Mouse (Mus musculus) hindbrain, embryonic 11.5 days (tissue): ENCODE results near the gene Tshr. TPM values are rescaled to one million over a fixed set of nuclear protein-coding genes. Genes with fewer than 3 reads are reported as not detected.
"Not testable (repeated sequence)": the region's sequence is repeated elsewhere in the genome, so short reads cannot be mapped to it uniquely, and the experiment has no call there.

Experiments used
- ATAC-seq: fragments of 200-750 bp; cut with Nextera tagmentation; 2 replicates; pipeline ENCODE4 v1.8.0; 2017; ENCODE audit warnings: mild to moderate bottlenecking, moderate TSS enrichment, moderate library complexity; ENCODE audit not compliant: low FRiP score
- DNase-seq: peaks from one replicate; pipeline ENCODE4 v3.0.0-alpha.2; 2015; ENCODE audit warnings: low spot score
- H3K27ac ChIP-seq: fragments of 300-500 bp; sonication (generic); 2 replicates; pipeline ENCODE4 v1.5.1; 2014; ENCODE audit warnings: mild to moderate bottlenecking, low read depth, low read length
- H3K27me3 ChIP-seq: fragments of 300-500 bp; sonication (generic); 2 replicates; pipeline ENCODE4 v1.6.1; 2014; ENCODE audit warnings: mild to moderate bottlenecking, low read length, moderate library complexity, mixed read lengths; ENCODE audit not compliant: control insufficient read depth, insufficient read depth
- H3K36me3 ChIP-seq: fragments of 300-500 bp; sonication (generic); 2 replicates; pipeline ENCODE4 v1.6.1; 2014; ENCODE audit warnings: mild to moderate bottlenecking, low read length, moderate library complexity, mixed read lengths; ENCODE audit not compliant: control insufficient read depth, insufficient read depth
- H3K4me1 ChIP-seq: fragments of 300-500 bp; sonication (generic); replicated peaks from 2 replicates; pipeline ENCODE4 v1.6.1; 2014; ENCODE audit warnings: low read length, mixed read lengths; ENCODE audit not compliant: control insufficient read depth, insufficient read depth
- H3K4me2 ChIP-seq: fragments of 300-500 bp; sonication (generic); replicated peaks from 2 replicates; pipeline ENCODE4 v1.6.1; 2014; ENCODE audit warnings: mild to moderate bottlenecking, low read depth, low read length
- H3K4me3 ChIP-seq: fragments of 300-500 bp; sonication (generic); 2 replicates; pipeline ENCODE4 v1.5.1; 2014; ENCODE audit warnings: low read depth, low read length
- H3K9ac ChIP-seq: fragments of 300-500 bp; sonication (generic); 2 replicates; pipeline ENCODE4 v1.6.1; 2014; ENCODE audit warnings: low read depth, low read length
- H3K9me3 ChIP-seq: fragments of 300-500 bp; sonication (generic); 2 replicates; pipeline ENCODE4 v1.6.1; 2016; ENCODE audit warnings: low read length; ENCODE audit not compliant: control insufficient read depth
- WGBS: fragments of 180-500 bp; shearing (Covaris S2); extraction: QIAGEN DNeasy Blood & Tissue Kit; methylation state at CpG from one replicate; pipeline ENCODE4 v1.1.7; 2014; 5-methylcytosine and 5-hydroxymethylcytosine counted together
- polyA plus RNA-seq: library from polyadenylated mRNA; unstranded; fragments of >200 nt; fragmentation: Nextera tagmentation; extraction: Ambion mirVana; gene quantifications from 2 replicates; pipeline ENCODE4 v1.2.1, GENCODE M21; 2014

The Tshr gene
- polyA plus RNA-seq = 0.25 TPM in 1 of 2 replicates, not detected in the other

GRCm38 (mm10) chr12:91384281-91385017 lies at the start of gene Tshr, which contains the start of gene Cep128:
Gene Tshr, plus strand, starts transcription at chr12:91384563.
Gene Cep128, minus strand, starts transcription at chr12:91384409.
- no peak within 1 kb of the TSS for H3K27ac ChIP-seq
- H3K4me1 ChIP-seq = no peaks in the 10 kb centered on the region
- no peaks in the 10 kb centered on the region for H3K27me3 ChIP-seq
- DNase-seq (peak; percentile 93), ATAC-seq (peak; percentile 100)
- H3K4me2 ChIP-seq = peak within 1 kb of the TSS; percentile 66
- WGBS = under 1% methylated on average over 27 of the region's 27 CpGs
- no peaks in the 10 kb centered on the region for H3K9me3 ChIP-seq
- peak within 1 kb of the TSS; percentile 40 for H3K9ac ChIP-seq
- H3K36me3 ChIP-seq = no peaks in the 10 kb centered on the region
- peak within 1 kb of the TSS; percentile 64 for H3K4me3 ChIP-seq

- not testable (repeated sequence) for DNase-seq, ATAC-seq, H3K36me3 ChIP-seq, H3K9me3 ChIP-seq, H3K4me2 ChIP-seq, H3K9ac ChIP-seq, H3K27ac ChIP-seq, H3K4me1 ChIP-seq, H3K27me3 ChIP-seq, H3K4me3 ChIP-seq
- WGBS = 95% methylated on average over 13 of the region's 13 CpGs
Observed at GRCm38 (mm10) chr12:91338656-91339055, 45.7 kb upstream of the Tshr start.

- Histone ChIP-seq H3K27ac (no peak overlapping the region), H3K27me3 (no peaks in the 10 kb centered on the region), H3K9me3 (no peaks in the 10 kb centered on the region), H3K9ac (no peak overlapping the region), H3K4me1 (no peaks in the 10 kb centered on the region), H3K4me3 (no peak overlapping the region), H3K4me2 (no peak overlapping the region), H3K36me3 (no peaks in the 10 kb centered on the region)
- no peak for ATAC-seq
- DNase-seq = no peak
- 84% methylated on average over 8 of the region's 8 CpGs for WGBS
Observed at GRCm38 (mm10) chr12:91353783-91354182, 30.6 kb upstream of the Tshr start.

GRCm38 (mm10) chr12:91369173-91369572 lies 15.2 kb upstream of the Tshr start:
- H3K4me2 ChIP-seq = no peak overlapping the region
- H3K4me3 ChIP-seq = no peak overlapping the region
- H3K27me3 ChIP-seq = no peaks in the 10 kb centered on the region
- H3K27ac ChIP-seq = no peak overlapping the region
- H3K9me3 ChIP-seq = no peaks in the 10 kb centered on the region
- WGBS = 91% methylated on average over 3 of the region's 3 CpGs
- H3K36me3 ChIP-seq = no peaks in the 10 kb centered on the region
- ATAC-seq (no peak), DNase-seq (no peak)
- no peaks in the 10 kb centered on the region for H3K4me1 ChIP-seq
- no peak overlapping the region for H3K9ac ChIP-seq

GRCm38 (mm10) chr12:91383516-91384264 lies 673 bp upstream of the Tshr start:
- Histone ChIP-seq H3K9me3 (no peaks in the 10 kb centered on the region), H3K4me2 (peak overlapping the region; percentile 66), H3K36me3 (no peaks in the 10 kb centered on the region), H3K27ac (no peak overlapping the region), H3K4me1 (no peaks in the 10 kb centered on the region), H3K9ac (peak overlapping the region; percentile 40), H3K27me3 (no peaks in the 10 kb centered on the region), H3K4me3 (peak overlapping the region; percentile 64)
- DNase-seq = no peak
- ATAC-seq = peak; percentile 72
- 7% methylated on average over 22 of the region's 22 CpGs for WGBS

- Histone ChIP-seq H3K9ac (peak overlapping the region; percentile 4; the same call in 1 of the 2 replicates), H3K4me1 (no peaks in the 10 kb centered on the region), H3K9me3 (no peaks in the 10 kb centered on the region), H3K36me3 (no peaks in the 10 kb centered on the region), H3K4me3 (peak overlapping the region; percentile 36), H3K27me3 (0 out of 2 replicates have a peak, but pooled peaks cover 8% of the 10 kb centered on the region), H3K27ac (no peak overlapping the region), H3K4me2 (peak overlapping the region; percentile 66)
- DNase-seq (peak; percentile 83), ATAC-seq (peak; percentile 93)
- WGBS = under 1% methylated on average over 35 of the region's 38 CpGs
Observed at GRCm38 (mm10) chr12:91400232-91401048, 16.1 kb downstream of the Tshr start.

- Histone ChIP-seq H3K9me3 (no peaks in the 10 kb centered on the region), H3K4me1 (no peaks in the 10 kb centered on the region), H3K27me3 (0 out of 2 replicates have a peak, but pooled peaks cover 8% of the 10 kb centered on the region), H3K27ac (no peak overlapping the region), H3K4me2 (peak overlapping the region; percentile 66), H3K9ac (peak overlapping the region; percentile 4; the same call in 1 of the 2 replicates), H3K36me3 (no peaks in the 10 kb centered on the region), H3K4me3 (peak overlapping the region; percentile 36)
- 3% methylated on average over 12 of the region's 12 CpGs for WGBS
- DNase-seq (no peak), ATAC-seq (no peak)
Observed at GRCm38 (mm10) chr12:91401049-91401352, 16.6 kb downstream of the Tshr start.

- H3K9me3 ChIP-seq = no peaks in the 10 kb centered on the region
- no peak overlapping the region for H3K27ac ChIP-seq
- H3K27me3 ChIP-seq = no peaks in the 10 kb centered on the region
- H3K36me3 ChIP-seq = no peaks in the 10 kb centered on the region
- H3K4me2 ChIP-seq = no peak overlapping the region
- no peak overlapping the region for H3K9ac ChIP-seq
- H3K4me3 ChIP-seq = no peak overlapping the region
- no peaks in the 10 kb centered on the region for H3K4me1 ChIP-seq
- no peak for DNase-seq
- no peak for ATAC-seq
- 89% methylated on average over 4 of the region's 4 CpGs for WGBS
Observed at GRCm38 (mm10) chr12:91410306-91410705, 25.9 kb downstream of the Tshr start.
